Mouse (Mus musculus): ENCODE measurements around the gene Prdm16.

The Prdm16 gene

DNA sequence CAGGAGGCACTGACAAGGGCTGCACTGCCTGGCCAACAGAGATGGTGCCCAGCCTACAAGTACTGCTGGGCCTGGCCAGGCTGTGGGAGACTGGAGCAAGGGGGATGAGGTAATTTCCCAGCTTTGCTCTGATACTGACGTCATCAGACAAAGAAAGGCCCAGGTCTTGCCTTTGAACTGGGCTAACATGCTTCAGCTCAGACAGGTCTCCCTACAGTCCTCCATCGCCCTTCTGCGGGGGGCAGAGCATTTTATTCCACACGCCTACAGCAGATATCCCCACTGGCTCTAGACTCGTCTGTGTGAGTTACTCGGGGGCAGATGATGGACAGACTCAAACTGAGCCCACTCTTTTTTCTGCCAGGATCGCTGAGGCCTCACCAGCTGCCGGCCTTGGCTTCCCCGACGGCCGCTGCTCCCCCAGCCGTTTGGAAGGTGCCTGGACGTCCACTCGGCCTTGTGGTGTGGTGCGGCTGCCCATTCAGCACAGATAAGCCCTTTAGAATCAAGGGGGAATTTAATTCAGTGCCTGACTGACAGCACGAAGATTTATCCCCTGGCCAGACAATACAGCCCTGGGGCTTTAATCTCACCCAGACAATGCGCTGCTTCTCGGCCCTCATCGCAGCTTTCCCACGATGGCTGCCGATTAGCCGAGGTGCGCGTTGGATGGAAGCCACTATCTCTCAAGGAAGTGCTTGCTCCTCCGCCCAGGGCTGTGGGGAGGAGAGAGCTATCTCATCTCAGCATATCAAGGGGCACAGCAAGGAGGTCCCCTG, 32.8 kb downstream of the Prdm16 start:
- ATAC-seq (ENCODE audit: low TSS enrichment), result no peak

DNA sequence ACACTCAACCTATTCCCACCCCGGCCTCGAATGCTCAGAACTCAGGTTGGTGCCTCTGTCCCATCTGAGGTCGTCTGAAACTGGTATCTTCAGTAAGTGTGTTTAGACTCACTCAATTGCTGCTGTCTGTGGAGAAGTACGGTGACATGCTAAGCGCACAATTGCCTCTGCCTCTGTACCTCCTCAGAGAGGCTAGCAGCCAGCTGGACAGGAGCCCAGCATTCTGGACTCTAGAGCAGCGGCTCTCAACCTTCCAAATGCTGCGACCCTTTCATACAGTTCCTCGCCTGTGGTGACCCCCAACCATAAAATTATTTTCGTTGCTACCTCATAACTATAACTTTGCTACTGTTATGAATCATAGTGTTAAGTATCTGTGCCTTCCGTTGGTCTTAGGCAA, 34.3 kb downstream of the Prdm16 start:
- ATAC-seq (ENCODE audit: low TSS enrichment), result no peak

DNA sequence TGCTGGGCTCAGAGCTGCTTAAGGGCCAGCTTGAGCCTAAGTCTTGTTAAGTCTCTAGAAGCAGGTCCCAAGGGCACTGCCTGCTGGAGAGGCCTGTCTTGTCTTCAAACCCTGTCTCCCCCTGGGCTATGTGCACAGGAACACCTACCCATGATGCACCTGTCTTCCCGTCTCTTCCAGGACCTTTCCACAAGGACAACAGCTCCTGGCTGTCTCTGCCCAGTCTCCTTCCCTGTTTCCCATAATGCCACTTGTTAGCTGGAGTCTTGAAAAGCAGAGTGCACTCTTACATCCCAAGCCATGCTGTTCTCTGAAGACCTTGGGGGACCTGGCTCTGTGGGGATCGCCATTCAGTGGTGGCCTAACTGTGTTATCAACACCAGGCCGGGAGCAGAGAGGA, 35.7 kb downstream of the Prdm16 start:
- ATAC-seq (ENCODE audit: low TSS enrichment), result no peak

DNA sequence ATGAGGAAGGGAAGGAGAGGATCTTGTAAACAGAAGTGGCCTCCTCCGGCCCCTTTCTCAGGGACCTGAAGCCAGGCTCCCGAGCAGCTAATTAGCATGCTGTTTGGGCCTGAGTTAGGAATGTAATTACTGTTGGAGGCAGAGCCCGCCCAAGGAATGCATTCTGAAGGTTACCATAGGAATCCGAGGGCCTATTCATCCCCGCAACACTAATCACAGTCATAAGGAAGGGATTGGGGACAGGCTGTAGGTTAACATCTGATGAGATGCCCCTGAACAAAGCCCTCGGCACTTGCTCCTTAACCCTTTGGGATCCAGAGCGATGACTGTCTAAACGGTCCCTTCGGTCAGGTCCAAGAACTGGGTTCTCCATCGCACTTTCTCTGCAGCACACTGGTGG, 36.7 kb downstream of the Prdm16 start:
- ATAC-seq (ENCODE audit: low TSS enrichment), result no peak; the same call in 1 of the 2 replicates

DNA sequence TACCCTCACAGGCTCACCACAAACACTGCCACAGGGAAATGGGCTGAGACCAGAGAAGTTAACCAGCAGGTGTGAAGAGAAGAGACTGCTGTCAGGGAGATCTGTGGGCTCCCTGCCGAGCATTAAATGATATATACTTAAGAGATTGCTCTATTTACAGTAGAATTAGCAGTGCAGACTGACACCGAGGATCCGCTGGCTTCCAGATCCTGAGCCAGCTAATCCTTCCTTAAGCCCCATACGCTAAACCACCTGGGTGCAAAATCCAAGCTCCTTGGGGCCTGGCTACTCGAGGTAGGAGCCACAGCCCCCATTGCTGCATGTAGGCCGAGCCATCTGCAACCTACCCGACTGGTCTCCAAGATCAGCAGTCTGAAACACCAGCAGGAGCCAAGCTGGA, 38.3 kb downstream of the Prdm16 start:
- no peak for ATAC-seq (ENCODE audit: low TSS enrichment)

DNA sequence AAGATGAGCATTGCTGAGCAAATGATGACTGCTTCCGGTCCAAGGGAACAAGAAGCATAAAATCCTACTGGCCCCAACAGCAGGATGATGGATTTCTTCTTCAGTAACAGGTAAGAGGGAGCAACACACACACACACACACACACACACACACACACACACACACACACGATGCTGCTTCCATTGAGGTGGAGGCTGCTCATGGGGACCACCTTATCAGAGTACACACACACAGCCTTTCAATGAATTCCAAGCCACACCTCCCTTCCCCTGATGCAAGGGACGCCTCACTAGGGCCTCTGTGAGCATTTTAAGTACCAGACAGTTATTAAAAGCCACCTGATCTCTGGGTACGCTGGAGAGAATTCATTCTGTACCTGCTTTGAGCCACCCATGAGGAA, 39.9 kb downstream of the Prdm16 start:
- no peak for ATAC-seq (ENCODE audit: low TSS enrichment)

DNA sequence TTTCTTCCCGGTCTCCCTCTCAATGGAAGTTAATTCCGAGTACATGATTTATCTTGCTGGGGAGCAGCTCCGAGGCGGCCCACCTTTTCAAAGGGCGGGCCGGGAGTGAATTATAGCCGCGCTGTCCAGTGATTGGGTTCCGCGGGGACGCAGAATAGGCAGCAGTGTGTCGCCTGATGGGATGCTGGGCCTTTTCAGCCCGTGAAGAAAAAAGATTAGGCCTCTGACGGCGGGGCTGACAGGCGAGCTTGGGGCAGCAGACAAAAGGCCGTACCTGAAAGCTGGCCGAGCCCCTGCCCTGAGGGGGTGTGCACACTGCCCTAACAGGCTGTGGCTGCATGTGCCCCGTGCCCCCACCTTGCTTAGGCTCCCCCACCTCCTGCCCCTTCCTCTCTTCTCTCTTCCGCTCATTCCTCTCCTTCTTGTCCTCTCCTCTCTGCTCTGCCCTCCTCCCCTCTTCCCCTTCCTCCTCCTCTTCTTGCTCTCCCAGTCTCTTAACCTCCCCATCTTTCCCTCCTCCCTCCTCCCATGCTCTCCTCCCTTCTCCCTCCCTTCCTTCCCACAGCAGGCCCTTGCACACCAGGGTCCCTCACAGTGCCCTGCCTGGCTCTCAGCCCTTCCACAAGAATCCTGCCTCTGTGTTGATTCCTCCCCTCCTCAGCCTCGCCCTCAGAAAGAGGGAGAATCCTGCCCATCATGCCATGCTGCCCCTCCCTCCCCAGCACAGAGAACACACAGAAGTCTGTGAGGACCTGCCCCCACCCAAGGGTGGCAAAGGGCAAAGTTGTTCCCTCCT, 41.7 kb downstream of the Prdm16 start:
- no peak for ATAC-seq (ENCODE audit: low TSS enrichment)

DNA sequence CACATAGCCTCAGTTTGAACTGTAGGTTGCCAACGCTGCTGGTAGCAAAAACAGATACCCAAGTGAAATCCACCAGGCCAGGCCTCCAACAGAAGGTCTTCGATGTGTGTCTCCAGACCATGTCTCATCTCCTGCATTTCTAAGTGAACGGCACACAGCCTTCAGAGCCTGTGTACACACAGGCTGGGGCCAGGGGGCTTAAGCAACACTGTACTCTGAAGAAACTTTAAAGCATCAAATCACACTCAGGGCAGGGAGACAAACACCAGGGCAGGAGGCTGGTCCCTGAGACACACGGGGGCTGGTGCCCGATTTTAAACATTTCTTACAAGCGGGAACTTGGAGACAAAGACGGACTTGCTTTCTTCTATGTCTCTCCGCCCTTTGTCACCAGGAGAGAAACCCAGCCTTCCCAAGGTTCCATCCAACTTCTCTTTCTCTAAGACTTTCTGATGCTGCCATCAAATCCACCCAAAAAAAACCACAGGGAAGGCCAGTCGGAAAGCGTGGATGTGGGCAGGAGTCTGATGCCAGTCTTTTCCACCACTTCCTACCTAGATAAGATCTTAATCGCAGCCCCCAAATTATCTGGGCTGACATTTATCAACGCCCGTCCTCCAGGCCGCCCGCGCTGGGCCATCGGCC, 42.4 kb downstream of the Prdm16 start:
- ATAC-seq (ENCODE audit: low TSS enrichment), result no peak

DNA sequence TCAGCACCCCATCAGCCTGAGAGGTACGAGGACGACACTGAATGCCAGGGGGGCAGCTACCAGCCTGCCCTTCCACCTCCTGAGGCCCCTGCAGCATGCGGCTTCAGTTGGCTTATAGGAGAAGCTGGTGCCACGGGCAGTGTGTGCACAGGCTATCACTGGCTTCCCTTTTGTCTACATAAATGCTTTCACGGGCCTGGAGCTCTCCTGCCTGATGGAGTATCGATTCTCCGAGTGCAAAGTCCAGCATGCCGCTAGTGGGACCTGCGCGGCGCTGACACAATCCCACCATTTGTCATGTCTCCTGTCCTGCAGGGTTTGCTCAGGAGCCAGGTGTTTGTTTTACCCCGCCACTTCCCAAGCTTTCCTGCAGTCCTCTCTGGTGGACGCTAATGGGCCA, 44.1 kb downstream of the Prdm16 start:
- no peak for ATAC-seq (ENCODE audit: low TSS enrichment)

DNA sequence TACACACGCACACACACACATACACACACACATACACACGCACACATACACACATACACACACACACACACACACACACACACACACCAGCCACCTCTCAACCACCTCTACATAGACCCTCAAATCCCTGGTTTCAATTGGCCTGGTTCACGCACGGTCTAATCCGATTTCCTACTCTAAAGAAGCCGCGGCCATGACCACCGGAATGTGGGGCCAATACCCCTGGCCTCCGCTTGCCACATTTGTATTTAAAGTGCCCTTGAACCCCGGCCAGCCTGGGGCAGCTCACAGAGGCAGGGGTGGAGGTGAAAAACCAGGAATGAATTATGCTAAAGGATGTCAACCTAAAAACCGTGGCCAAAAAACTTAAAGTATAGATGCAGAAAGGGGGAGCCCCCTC, 45.8 kb downstream of the Prdm16 start:
- ATAC-seq (ENCODE audit: low TSS enrichment), result no peak

DNA sequence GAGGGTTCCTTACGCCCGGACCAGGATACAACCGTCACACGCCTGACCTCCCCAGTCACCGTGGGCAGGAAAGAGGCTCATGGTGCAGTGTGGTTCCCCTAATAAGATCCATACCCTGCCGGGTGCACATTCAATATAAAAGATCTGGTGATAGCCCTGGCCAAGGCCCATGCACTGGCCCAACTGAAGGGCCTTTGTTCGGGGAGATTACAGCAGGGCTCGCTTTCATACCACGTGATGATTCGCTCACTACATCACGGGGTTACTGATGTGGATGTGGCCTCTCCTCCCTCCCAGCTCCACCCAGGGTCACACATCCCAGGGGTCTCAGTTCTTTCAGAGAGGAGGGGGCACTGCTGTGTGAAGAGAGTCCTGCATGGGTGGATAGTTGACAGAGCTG, 50.3 kb downstream of the Prdm16 start:
- peak; percentile 44; the same call in 1 of the 2 replicates for ATAC-seq (ENCODE audit: low TSS enrichment)

DNA sequence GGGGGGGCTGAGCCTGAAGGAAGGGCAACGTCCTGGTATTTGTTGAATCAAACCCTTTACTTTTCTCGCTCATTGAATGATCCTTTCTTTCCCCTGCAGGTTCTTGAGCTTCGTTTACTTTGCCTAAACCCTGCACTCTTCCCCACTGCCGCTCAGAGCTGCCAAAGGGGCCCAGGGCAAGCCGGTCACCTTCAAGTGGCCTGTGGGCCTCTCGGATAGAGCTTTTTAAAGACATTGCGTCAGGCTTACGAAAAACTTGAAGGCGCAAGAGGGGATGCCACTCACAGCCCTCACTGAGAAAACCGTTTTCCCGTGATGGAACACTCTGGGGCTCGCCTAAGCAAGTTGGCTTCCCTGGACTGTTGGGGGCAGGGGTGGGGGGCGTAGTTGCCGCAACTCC, 50.9 kb downstream of the Prdm16 start:
- ATAC-seq (ENCODE audit: low TSS enrichment), result no peak

DNA sequence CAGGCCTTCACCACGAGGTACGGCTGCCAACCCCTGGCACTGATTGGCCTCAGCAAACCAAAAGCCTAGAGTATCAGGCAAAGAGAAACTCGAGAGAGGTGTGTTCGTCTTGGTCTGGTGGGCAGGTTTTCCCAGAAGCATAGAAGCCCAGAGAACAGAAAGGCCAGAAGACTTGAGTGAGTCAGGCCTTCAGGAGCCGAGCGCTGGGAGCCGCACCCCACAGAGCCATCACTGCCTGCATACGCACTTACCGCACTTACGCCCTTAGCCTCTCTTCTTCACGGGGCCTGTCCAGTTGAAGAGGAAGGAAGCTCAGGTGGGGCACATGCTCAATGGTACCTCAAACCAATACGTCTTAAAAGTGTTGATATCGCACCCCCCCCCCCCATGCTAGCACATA, 53.0 kb downstream of the Prdm16 start:
- ATAC-seq (ENCODE audit: low TSS enrichment), result no peak

DNA sequence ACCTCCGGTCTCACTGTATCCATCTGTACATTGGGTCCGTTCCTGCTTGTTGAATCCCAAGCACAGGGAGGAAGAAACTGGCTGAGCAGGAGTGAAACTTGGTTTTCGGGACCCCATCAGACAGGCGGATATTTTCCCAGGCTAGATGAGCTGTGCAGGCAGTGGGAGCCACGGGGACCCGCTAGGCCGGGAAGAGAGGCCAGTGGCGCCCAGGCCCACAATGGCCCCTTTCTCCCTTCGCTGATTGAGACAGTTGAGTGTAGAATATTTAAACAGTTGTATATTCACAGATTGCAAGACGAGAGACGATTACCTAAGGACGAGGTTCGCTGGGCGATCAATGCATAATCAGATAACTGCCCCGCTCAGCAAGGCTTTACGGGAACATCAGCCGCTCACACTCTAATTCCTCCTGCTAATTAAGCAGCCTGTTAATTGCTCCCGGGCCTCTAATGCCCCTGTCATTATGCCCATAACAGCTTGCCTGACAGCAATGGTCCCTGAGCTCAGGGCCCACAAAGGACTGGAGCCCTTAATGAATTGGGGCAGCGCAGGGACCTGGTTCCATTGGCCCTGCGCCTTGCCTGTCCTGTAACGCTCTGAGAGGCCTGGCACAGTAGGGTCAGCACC, 54.0 kb downstream of the Prdm16 start:
- ATAC-seq (ENCODE audit: low TSS enrichment), result 0 out of 2 replicates have a peak, but pooled peaks have one; percentile 47

DNA sequence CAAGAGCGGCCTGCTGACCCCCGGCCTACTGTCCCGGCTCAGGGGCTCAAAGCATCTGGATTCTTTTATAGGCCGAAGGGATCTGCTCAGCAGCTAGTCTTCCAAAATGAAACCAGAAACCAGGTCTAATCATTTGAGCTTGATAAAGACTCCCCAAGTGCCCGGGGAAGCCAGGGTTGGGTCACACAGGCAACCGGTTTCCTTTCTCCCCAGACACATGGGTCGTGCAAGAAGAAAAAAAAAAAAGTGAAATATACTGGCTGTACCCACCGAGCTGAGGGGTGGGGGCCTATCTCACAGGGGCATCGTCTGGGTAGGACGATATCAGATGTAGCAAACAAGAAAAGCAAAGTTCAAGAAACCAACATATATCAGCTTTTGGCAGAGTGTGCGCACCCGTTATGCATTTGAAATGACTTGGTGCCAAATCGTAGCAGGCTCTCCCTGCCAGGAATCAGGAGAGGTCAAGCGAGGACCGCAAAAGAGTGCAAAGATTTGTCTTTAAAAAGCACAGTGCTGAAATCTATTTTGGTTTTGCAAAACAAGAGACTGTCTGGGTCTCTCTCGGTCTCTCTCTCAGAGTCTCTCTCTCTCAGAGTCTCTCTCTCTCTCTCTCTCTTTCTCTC, 55.3 kb downstream of the Prdm16 start:
- no peak for ATAC-seq (ENCODE audit: low TSS enrichment)

DNA sequence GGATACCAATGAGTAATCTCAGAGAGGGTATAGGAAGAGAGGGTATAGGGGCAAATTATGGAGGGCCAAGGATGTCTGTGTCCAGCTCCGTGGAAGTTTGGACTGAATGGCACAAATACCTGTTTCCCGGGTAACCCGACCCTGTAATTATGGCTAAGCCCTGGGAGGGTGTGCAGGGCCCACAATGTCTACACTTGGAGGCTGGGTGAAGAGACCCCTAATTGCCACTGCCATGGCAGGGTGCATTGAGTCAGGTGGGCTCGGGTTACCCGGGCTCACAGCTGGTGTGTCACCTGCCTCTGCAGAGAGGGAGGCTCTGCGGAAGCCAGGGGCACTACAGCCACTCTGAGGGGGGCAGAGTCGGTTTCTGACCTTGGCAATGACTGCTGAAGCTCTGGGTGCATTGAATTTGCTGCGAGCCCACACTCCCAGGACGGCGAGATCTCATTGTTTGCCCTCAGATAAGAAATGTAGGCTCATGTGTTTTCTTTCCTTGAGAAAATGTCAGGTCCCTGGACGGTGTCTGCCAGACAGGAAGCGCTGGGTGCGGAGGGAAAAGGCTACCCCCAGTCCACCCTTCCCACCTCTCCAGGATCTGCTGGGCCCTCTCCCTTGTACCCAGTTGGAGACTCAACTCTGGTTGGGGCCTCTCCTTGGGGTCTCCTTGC, 62.3 kb downstream of the Prdm16 start:
- ATAC-seq (ENCODE audit: low TSS enrichment), result no peak

DNA sequence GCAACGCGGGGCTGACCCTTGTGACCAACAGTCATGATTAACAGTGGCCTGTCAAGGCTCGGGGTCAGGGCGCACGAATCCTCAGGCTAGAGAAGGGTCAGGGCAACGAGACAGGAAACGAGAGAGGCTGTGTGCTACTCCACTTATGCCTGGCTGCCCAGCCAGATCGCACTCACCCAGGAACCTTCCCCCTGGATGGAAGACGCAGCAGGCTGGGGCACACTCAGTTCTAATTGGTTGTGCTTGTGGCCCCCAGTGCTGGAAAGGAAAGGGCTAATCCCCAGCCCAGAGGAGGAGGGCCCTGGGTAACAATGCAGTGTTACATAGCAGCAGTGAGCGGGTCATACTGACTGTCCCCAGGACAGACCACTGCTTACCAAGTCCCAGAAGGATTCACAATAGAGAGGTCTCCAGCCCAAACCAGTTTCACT, 66.2 kb downstream of the Prdm16 start:
- ATAC-seq (ENCODE audit: low TSS enrichment), result no peak

DNA sequence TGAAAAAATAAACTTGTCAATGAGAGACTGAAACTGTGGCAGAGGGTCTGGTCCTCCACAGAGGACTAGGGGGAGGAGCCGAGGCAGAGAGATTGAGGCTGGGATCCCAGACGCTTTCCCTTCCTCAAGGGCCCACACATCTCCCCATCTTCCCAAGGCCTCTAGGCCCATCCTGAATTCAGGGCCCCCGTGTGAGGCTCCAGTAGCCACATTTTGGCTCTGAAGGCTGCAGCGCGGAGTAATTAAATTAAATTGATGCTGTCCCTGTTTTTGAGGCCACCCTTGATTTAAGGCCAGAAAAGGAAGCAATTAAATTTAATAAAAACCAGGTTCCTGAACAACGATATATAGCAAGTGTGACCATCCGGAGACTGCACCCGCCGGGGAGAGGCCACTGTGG, 66.8 kb downstream of the Prdm16 start:
- no peak for ATAC-seq (ENCODE audit: low TSS enrichment)

DNA sequence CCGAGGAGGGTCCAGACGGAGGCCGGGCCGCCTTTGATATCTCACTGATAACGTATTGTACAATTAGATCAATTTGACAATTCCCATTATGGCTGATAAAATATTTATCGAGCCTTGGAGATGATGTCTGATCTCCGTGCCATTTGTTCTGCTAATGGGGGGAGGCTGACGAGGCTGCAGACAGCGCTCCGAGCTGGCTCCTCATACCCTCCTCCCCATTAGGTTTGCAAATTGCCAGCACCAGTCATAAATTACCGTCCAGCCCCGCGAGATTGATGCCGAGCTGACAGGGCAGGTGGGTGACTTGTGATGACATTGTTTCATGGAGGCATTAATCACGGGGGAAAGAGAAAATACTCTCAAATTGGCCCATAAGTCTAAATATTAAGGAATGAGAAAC, 67.9 kb downstream of the Prdm16 start:
- ATAC-seq (ENCODE audit: low TSS enrichment), result no peak

DNA sequence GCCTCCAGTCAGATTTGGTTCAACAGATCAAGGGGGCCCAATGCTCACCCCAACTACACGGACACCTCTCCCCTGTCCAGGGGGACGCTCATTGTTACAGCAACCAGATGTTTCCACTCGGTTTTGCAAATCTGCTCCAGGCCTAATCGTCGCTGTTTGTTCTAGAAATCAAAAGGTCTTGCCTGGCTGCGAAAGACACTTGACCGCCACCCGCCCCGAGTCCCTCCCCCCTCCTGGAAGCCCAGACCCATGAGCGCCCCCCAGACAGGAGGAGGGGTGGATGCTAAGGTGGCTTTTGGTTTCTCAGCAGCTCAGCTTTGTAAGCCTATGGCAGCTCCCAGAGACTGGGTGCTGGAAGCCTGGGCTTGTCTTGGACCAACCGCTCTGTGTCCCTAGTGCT, 68.7 kb downstream of the Prdm16 start:
- ATAC-seq (ENCODE audit: low TSS enrichment), result no peak

DNA sequence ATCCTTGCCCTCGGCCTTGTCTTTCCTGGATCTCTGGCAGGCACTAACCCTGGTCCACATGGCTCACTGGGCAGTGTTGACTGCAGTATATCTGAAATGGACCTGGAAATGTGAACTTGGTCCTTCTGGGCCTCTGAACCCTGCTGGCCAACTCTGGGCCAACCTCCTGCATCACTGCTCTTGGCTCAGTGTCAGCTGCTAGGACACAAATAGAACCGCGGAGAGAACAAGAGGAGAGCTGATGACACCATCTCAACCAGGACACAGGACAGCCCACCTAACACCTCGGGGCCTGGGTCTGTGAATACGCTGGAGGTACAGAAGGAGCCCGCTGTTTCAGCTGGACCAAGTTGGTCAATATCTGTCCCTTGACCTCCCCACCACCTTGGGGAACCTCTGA, 73.5 kb downstream of the Prdm16 start:
- ATAC-seq (ENCODE audit: low TSS enrichment), result no peak

All from frontal cortex, adult (tissue).